Mouse (Mus musculus) heart, adult 2 months (tissue): ENCODE results near the gene Zfp64. TPM values are rescaled to one million over a fixed set of nuclear protein-coding genes. Genes with fewer than 3 reads are reported as not detected.

ENCODE experiments used
- DNase-seq, 2 experiments: peaks; one replicate each; pipeline ENCODE4 v3.0.0; 2021
- H3K27ac ChIP-seq: fragments of 200-600 bp; 2 replicates; pipeline ENCODE4 v1.8.1; 2022
- H3K27me3 ChIP-seq: fragments of 200-500 bp; 2 replicates; pipeline ENCODE4 v1.6.1; 2012; ENCODE audit warnings: mild to moderate bottlenecking, low read length, inconsistent platforms, mixed read lengths; ENCODE audit not compliant: control insufficient read depth, insufficient read depth
- H3K36me3 ChIP-seq: fragments of 200-500 bp; 2 replicates; pipeline ENCODE4 v1.6.1; 2012; ENCODE audit warnings: low read length, inconsistent platforms; ENCODE audit not compliant: control insufficient read depth, insufficient read depth
- H3K4me1 ChIP-seq: fragments of 200-500 bp; 2 replicates; pipeline ENCODE4 v1.6.1; 2011; ENCODE audit warnings: low read length; ENCODE audit not compliant: control insufficient read depth, insufficient read depth
- H3K4me3 ChIP-seq: fragments of 200-600 bp; 2 replicates; pipeline ENCODE4 v1.8.1; 2022
- H3K79me2 ChIP-seq: fragments of 200-500 bp; replicated peaks from 2 replicates; pipeline ENCODE4 v1.6.1; 2012; ENCODE audit warnings: mild to moderate bottlenecking, inconsistent platforms, low read length, moderate library complexity, mixed read lengths; ENCODE audit not compliant: control insufficient read depth, insufficient read depth
- H3K9ac ChIP-seq: fragments of 200-500 bp; 2 replicates; pipeline ENCODE4 v1.6.1; 2012; ENCODE audit warnings: low read depth, mild to moderate bottlenecking, control low read depth, inconsistent platforms, low read length, mixed read lengths
- CTCF ChIP-seq: fragments of 200-600 bp; IDR thresholded peaks from 2 replicates; pipeline ENCODE4 v1.8.1; 2022; ENCODE audit warnings: antibody characterized with exemption, mild to moderate bottlenecking, moderate library complexity
- EP300 ChIP-seq: fragments of 200-500 bp; IDR thresholded peaks from 2 replicates; pipeline ENCODE4 v1.6.1; 2011; ENCODE audit warnings: low read depth, low read length, control low read depth; ENCODE audit not compliant: insufficient read depth
- POLR2A ChIP-seq: fragments of 200-500 bp; IDR thresholded peaks from 2 replicates; pipeline ENCODE4 v1.6.1; 2011; ENCODE audit warnings: mild to moderate bottlenecking, low read depth, low read length, control low read depth; ENCODE audit not compliant: insufficient read depth
- WGBS: fragments of 180-500 bp; shearing (Covaris S2); methylation state at CpG from one replicate; pipeline ENCODE4 v1.1.7; 2018; 5-methylcytosine and 5-hydroxymethylcytosine counted together
- intact Hi-C: fragments of 180-260 bp; cut with DNase I; formaldehyde crosslinking; loops from one replicate; pipeline ENCODE4 v1.15.1; 2025
- polyA plus RNA-seq: library from polyadenylated mRNA; depleted of rRNA; stranded (reverse); fragments of >200 nt; gene quantifications from 2 replicates; pipeline ENCODE4 v1.2.3, GENCODE M21; 2012
- total RNA-seq, 2 experiments: library from RNA; stranded (reverse); gene quantifications; 2 replicates each; pipeline ENCODE4 v1.2.3; 2021

Gene Zfp64
- total and polyA plus RNA-seq, 3 experiments = 6.6 to 10.1 (median 7.8) TPM

- Histone ChIP-seq H3K4me1 (no peaks in the 10 kb centered on the region; the same call in 1 of the 2 replicates), H3K9ac (no peak overlapping the region), H3K27me3 (no peaks in the 10 kb centered on the region), H3K27ac (no peak overlapping the region), H3K4me3 (no peak overlapping the region), H3K36me3 (no peaks in the 10 kb centered on the region), H3K79me2 (no peaks in the 10 kb centered on the region; the same call in 1 of the 2 replicates)
- no peak for TF ChIP-seq POLR2A
- no peak for TF ChIP-seq EP300
- TF ChIP-seq CTCF = no peak
- intact Hi-C loops = no loop called here
- no peak for DNase-seq
- WGBS = 73% methylated on average over 14 of the region's 14 CpGs
Observed at GRCm38 (mm10) chr2:168959339-168959885, 4.0 kb upstream of the Zfp64 start.

- H3K9ac ChIP-seq = no peak overlapping the region
- peaks cover 3% of the 10 kb centered on the region for H3K4me1 ChIP-seq
- peak overlapping the region; percentile 89 for H3K27ac ChIP-seq
- H3K4me3 ChIP-seq = peak overlapping the region; percentile 60
- H3K36me3 ChIP-seq = no peaks in the 10 kb centered on the region; the same call in 1 of the 2 replicates
- no peaks in the 10 kb centered on the region for H3K27me3 ChIP-seq
- TF ChIP-seq EP300 (no peak), POLR2A (no peak), CTCF (no peak)
- peak in 1 of 2 experiments; percentile 19 for DNase-seq
- intact Hi-C loops = no loop called here
- H3K79me2 ChIP-seq = peaks cover 2% of the 10 kb centered on the region; the same call in 1 of the 2 replicates
- WGBS = 37% methylated on average over 10 of the region's 10 CpGs
Observed at GRCm38 (mm10) chr2:168955850-168956346, 511 bp upstream of the Zfp64 start.

- peak overlapping the region; percentile 89 for H3K27ac ChIP-seq
- no peak for DNase-seq
Observed at GRCm38 (mm10) chr2:168954376-168954775, 1.0 kb downstream of the Zfp64 start.

GRCm38 (mm10) chr2:168948506-168948905 is 6.9 kb downstream of the Zfp64 start:
- intact Hi-C loops = no loop called here
- Histone ChIP-seq H3K79me2 (0 out of 2 replicates have a peak, but pooled peaks cover 2% of the 10 kb centered on the region), H3K4me1 (peaks cover under 1% of the 10 kb centered on the region; the same call in 1 of the 2 replicates), H3K27ac (no peak overlapping the region), H3K9ac (no peak overlapping the region), H3K4me3 (no peak overlapping the region), H3K27me3 (no peaks in the 10 kb centered on the region), H3K36me3 (no peaks in the 10 kb centered on the region; the same call in 1 of the 2 replicates)
- 75% methylated on average over 6 of the region's 6 CpGs for WGBS
- no peak for TF ChIP-seq POLR2A
- TF ChIP-seq CTCF = no peak
- no peak for TF ChIP-seq EP300
- no peak for DNase-seq

More at GRCm38 (mm10) chr2:168954376-168954775, 1.0 kb downstream of the Zfp64 start:
- 6% methylated on average over 8 of the region's 8 CpGs for WGBS
- H3K4me3 ChIP-seq = peak overlapping the region; percentile 60
- intact Hi-C loops = no loop called here
- no peaks in the 10 kb centered on the region; the same call in 1 of the 2 replicates for H3K36me3 ChIP-seq
- H3K9ac ChIP-seq = peak overlapping the region; percentile 87
- TF ChIP-seq EP300 (no peak), CTCF (no peak), POLR2A (no peak)
- H3K27me3 ChIP-seq = no peaks in the 10 kb centered on the region
- peaks cover 2% of the 10 kb centered on the region; the same call in 1 of the 2 replicates for H3K79me2 ChIP-seq
- peaks cover 3% of the 10 kb centered on the region for H3K4me1 ChIP-seq

GRCm38 (mm10) chr2:168947663-168948062 is 7.7 kb downstream of the Zfp64 start:
- H3K79me2 ChIP-seq = 0 out of 2 replicates have a peak, but pooled peaks cover 2% of the 10 kb centered on the region
- H3K9ac ChIP-seq = no peak overlapping the region
- H3K27me3 ChIP-seq = no peaks in the 10 kb centered on the region
- H3K4me1 ChIP-seq = no peaks in the 10 kb centered on the region
- intact Hi-C loops = no loop called here
- DNase-seq = no peak
- no peaks in the 10 kb centered on the region for H3K36me3 ChIP-seq
- TF ChIP-seq POLR2A = no peak
- TF ChIP-seq CTCF = peak; percentile 29
- H3K27ac ChIP-seq = no peak overlapping the region
- WGBS = 92% methylated on average over 1 of the region's 1 CpGs
- no peak overlapping the region for H3K4me3 ChIP-seq

- TF ChIP-seq EP300 (no peak), CTCF (no peak)
- H3K36me3 ChIP-seq = no peaks in the 10 kb centered on the region
- H3K9ac ChIP-seq = no peak overlapping the region
- no peak overlapping the region for H3K27ac ChIP-seq
- H3K4me3 ChIP-seq = no peak overlapping the region
- H3K79me2 ChIP-seq = no peaks in the 10 kb centered on the region
- WGBS = 90% methylated on average over 4 of the region's 4 CpGs
- no peaks in the 10 kb centered on the region for H3K27me3 ChIP-seq
- H3K4me1 ChIP-seq = no peaks in the 10 kb centered on the region
- DNase-seq = no peak
- intact Hi-C loops = no loop called here
Observed at GRCm38 (mm10) chr2:168944011-168944410, 11.4 kb downstream of the Zfp64 start.
